13 mouse cellular contexts compared by ENCODE assay signal in the genomic region with DNA sequence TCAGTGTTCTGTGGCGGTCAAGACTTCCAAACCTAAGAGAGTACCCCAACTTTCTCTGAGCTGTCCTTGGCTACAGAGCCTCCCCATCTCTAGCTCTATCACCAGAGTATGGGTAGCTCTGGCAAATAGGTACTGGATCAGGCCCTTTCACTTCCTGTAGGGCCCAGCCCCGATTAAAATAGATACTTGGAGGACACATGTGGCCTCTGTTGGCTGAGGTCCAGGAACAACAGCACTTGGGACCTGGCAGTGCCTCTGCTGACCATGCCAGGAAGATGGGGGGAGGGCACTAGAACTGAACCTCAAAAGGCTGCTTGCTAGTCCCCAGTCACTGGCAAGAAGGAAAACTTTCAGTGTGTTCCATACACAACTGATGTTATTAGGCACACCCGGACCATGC. TPM values are rescaled to one million over a fixed set of nuclear protein-coding genes. Genes with fewer than 3 reads are reported as not detected.
DNase-seq lines count a peak whose midpoint lies in the region; ATAC-seq and TF ChIP-seq lines count a peak whose summit lies in the region.
"Had no signal": no experiment of that assay in that cellular context is flagged by ENCODE, and none has a peak within 500 bp of the region (broad histone marks: within the 10 kb centered on the region; RNA-seq: fewer than 3 reads in every experiment).

No protein-coding gene starts in this region.

- H3K9ac ChIP-seq in hindbrain, postnatal 0 days (replicated peaks; ENCODE audit: low read length) = no peak overlapping the region
- H3K9ac ChIP-seq: liver, embryonic 12.5 days; neural tube, embryonic 12.5 days had no signal

- no peak overlapping the region for H3K4me2 ChIP-seq in hindbrain, postnatal 0 days (ENCODE audit: low read depth, low read length)
- H3K4me2 ChIP-seq: liver, embryonic 12.5 days; midbrain, embryonic 11.5 days; neural tube, embryonic 12.5 days had no signal

- H3K4me1 ChIP-seq in hindbrain, postnatal 0 days (ENCODE audit: insufficient read depth, low read length) = no peaks in the 10 kb centered on the region
- H3K4me1 ChIP-seq in hindbrain, embryonic 10.5 days (replicated peaks) = no peaks in the 10 kb centered on the region
- no peaks in the 10 kb centered on the region for H3K4me1 ChIP-seq in embryonic facial prominence, embryonic 10.5 days
- H3K4me1 ChIP-seq: neural tube, embryonic 12.5 days had no signal

- WGBS in hindbrain, postnatal 0 days = 80% methylated on average over 3 of the region's 3 CpGs
- 87% methylated on average over 3 of the region's 3 CpGs for WGBS in hindbrain, embryonic 10.5 days
- 90% methylated on average over 3 of the region's 3 CpGs for WGBS in embryonic facial prominence, embryonic 10.5 days

- ATAC-seq in hindbrain, postnatal 0 days = no peak
- ATAC-seq: liver, embryonic 12.5 days had no signal

- TF ChIP-seq CTCF in hindbrain, postnatal 0 days (IDR thresholded peaks at IDR 0.05; ENCODE audit: low read depth) = no peak

- no peaks in the 10 kb centered on the region for H3K27me3 ChIP-seq in hindbrain, postnatal 0 days (ENCODE audit: insufficient read depth, low read length)
- no peaks in the 10 kb centered on the region for H3K27me3 ChIP-seq in hindbrain, embryonic 10.5 days (ENCODE audit: insufficient read depth, poor library complexity, severe bottlenecking)
- no peaks in the 10 kb centered on the region for H3K27me3 ChIP-seq in embryonic facial prominence, embryonic 10.5 days (replicated peaks; ENCODE audit: low read depth, poor library complexity, severe bottlenecking)
- H3K27me3 ChIP-seq: liver, embryonic 12.5 days; neural tube, embryonic 12.5 days had no signal

- peak; percentile 29 for DNase-seq in hindbrain, postnatal 0 days (ENCODE audit: low spot score)
- DNase-seq in hindbrain, embryonic 10.5 days (ENCODE audit: low spot score) = no peak
- DNase-seq in MN1 (ENCODE audit: low spot score) = peak; percentile 70
- DNase-seq in heart, adult 8-10 months (ENCODE audit: low spot score) = peak; percentile 53
- DNase-seq in kidney, postnatal 10 days = peak; percentile 31
- DNase-seq in embryonic facial prominence, embryonic 10.5 days (ENCODE audit: low spot score) = no peak
- DNase-seq in right cerebral cortex, postnatal 10 days (ENCODE audit: low spot score in 2 of 2) = no peak
- DNase-seq in testis, postnatal 14 days (ENCODE audit: low spot score) = no peak
- DNase-seq: layer of hippocampus, postnatal 36 days; right cerebral cortex, postnatal 4 days had no signal

- no peak overlapping the region for H3K27ac ChIP-seq in hindbrain, postnatal 0 days
- no peak overlapping the region for H3K27ac ChIP-seq in hindbrain, embryonic 10.5 days
- no peak overlapping the region for H3K27ac ChIP-seq in embryonic facial prominence, embryonic 10.5 days (replicated peaks)
- H3K27ac ChIP-seq: liver, embryonic 12.5 days; neural tube, embryonic 12.5 days had no signal

- H3K36me3 ChIP-seq in hindbrain, postnatal 0 days (ENCODE audit: insufficient read depth, low read length) = no peaks in the 10 kb centered on the region; the same call in 1 of the 2 replicates
- peaks cover 9% of the 10 kb centered on the region; the same call in 1 of the 2 replicates for H3K36me3 ChIP-seq in hindbrain, embryonic 10.5 days
- 0 out of 2 replicates have a peak, but pooled peaks cover 6% of the 10 kb centered on the region for H3K36me3 ChIP-seq in embryonic facial prominence, embryonic 10.5 days (replicated peaks)

- H3K9me3 ChIP-seq in hindbrain, postnatal 0 days (ENCODE audit: low read length) = no peaks in the 10 kb centered on the region
- no peaks in the 10 kb centered on the region for H3K9me3 ChIP-seq in hindbrain, embryonic 10.5 days
- H3K9me3 ChIP-seq in embryonic facial prominence, embryonic 10.5 days = no peaks in the 10 kb centered on the region
- H3K9me3 ChIP-seq: liver, embryonic 12.5 days; neural tube, embryonic 12.5 days had no signal

- H3K4me3 ChIP-seq in hindbrain, postnatal 0 days (ENCODE audit: low read length) = no peak overlapping the region
- no peak overlapping the region for H3K4me3 ChIP-seq in hindbrain, embryonic 10.5 days
- no peak overlapping the region for H3K4me3 ChIP-seq in embryonic facial prominence, embryonic 10.5 days
- H3K4me3 ChIP-seq: liver, embryonic 12.5 days; neural tube, embryonic 12.5 days had no signal

RNA-seq across cellular contexts. Expression of a gene that starts 13.9 kb away (rescaled TPM):
- 43.5 and 63.3 TPM in 2 replicates for total RNA-seq in hindbrain, postnatal 0 days (2014; rRNA removed)
- 95.6 and 99.2 TPM in 2 replicates for polyA plus RNA-seq in hindbrain, postnatal 0 days (2015; fragmentation: Nextera tagmentation; extraction: Ambion mirVana)
- 45.5 and 52.8 TPM in 2 replicates for polyA plus RNA-seq in hindbrain, embryonic 10.5 days (2016; fragmentation: Nextera tagmentation; extraction: Ambion mirVana)
- 100 to 1,000 TPM; 184 to 210 (median 190) TPM for total RNA-seq in heart, adult 8-10 months (2022)
- polyA plus RNA-seq in embryonic facial prominence, embryonic 10.5 days (2016; fragmentation: Nextera tagmentation; extraction: Ambion mirVana) = 29.1 and 31.5 TPM in 2 replicates

RNA-seq across cellular contexts. Expression of a gene that starts 14.0 kb away (rescaled TPM):
- total RNA-seq in hindbrain, postnatal 0 days (2014; rRNA removed) = 168 and 180 TPM in 2 replicates
- 46.3 and 48.9 TPM in 2 replicates for polyA plus RNA-seq in hindbrain, postnatal 0 days (2015; fragmentation: Nextera tagmentation; extraction: Ambion mirVana)
- 99.5 and 115 TPM in 2 replicates for polyA plus RNA-seq in hindbrain, embryonic 10.5 days (2016; fragmentation: Nextera tagmentation; extraction: Ambion mirVana)
- 10 to 100 TPM; 12.6 to 20.0 (median 16.2) TPM for total RNA-seq in heart, adult 8-10 months (2022)
- polyA plus RNA-seq in embryonic facial prominence, embryonic 10.5 days (2016; fragmentation: Nextera tagmentation; extraction: Ambion mirVana) = 65.8 and 71.2 TPM in 2 replicates

RNA-seq across cellular contexts. Expression of a gene that starts 44.9 kb away (rescaled TPM):
- 39.9 and 43.4 TPM in 2 replicates for total RNA-seq in hindbrain, postnatal 0 days (2014; rRNA removed)
- polyA plus RNA-seq in hindbrain, postnatal 0 days (2015; fragmentation: Nextera tagmentation; extraction: Ambion mirVana) = 19.1 and 20.8 TPM in 2 replicates
- 37.4 and 45.4 TPM in 2 replicates for polyA plus RNA-seq in hindbrain, embryonic 10.5 days (2016; fragmentation: Nextera tagmentation; extraction: Ambion mirVana)
- total RNA-seq in heart, adult 8-10 months (2022) = 10 to 100 TPM; 10.8 to 15.7 (median 12.7) TPM
- 47.3 and 50.9 TPM in 2 replicates for polyA plus RNA-seq in embryonic facial prominence, embryonic 10.5 days (2016; fragmentation: Nextera tagmentation; extraction: Ambion mirVana)

Comparison
In these comparisons a context has a peak if more than half of its experiments do, and no peak if none do; other contexts are left out.
1. DNase-seq: peak in hindbrain, postnatal 0 days (single experiment), MN1 (single experiment), heart, adult 8-10 months (single experiment) and kidney, postnatal 10 days (single experiment); none in hindbrain, embryonic 10.5 days (single experiment), embryonic facial prominence, embryonic 10.5 days (single experiment), right cerebral cortex, postnatal 10 days (0 of 2) and testis, postnatal 14 days (single experiment).